ENCODE assay signal across 19 mouse cellular contexts in genomic region chr5:30930846-30931245, GRCm38 (mm10). TPM values are rescaled to one million over a fixed set of nuclear protein-coding genes. Genes with fewer than 3 reads are reported as not detected.
DNase-seq lines count a peak whose midpoint lies in the region; ATAC-seq lines count a peak whose summit lies in the region.
"Had no signal": no experiment of that assay in that cellular context is flagged by ENCODE, and none has a peak within 500 bp of the region (broad histone marks: within the 10 kb centered on the region; RNA-seq: fewer than 3 reads in every experiment).

No protein-coding gene starts in this region.

- WGBS in kidney, embryonic 14.5 days: 87% methylated on average over 6 of the region's 6 CpGs

- DNase-seq in cerebellum, adult 11-12 months: peak; percentile 33
- peak; percentile 53 to 59 for DNase-seq in cerebellum, postnatal 14 days
- no peak for DNase-seq in cerebellum, postnatal 36 days
- DNase-seq in kidney, adult 9 months: peak; percentile 14
- no peak for DNase-seq in layer of hippocampus, postnatal 25 days (ENCODE audit: extremely low spot score in 1 of 2, low spot score in 1 of 2)

- no peak overlapping the region for H3K9ac ChIP-seq in kidney, embryonic 14.5 days (ENCODE audit: low read depth, low read length)
- H3K9ac ChIP-seq: embryonic facial prominence, embryonic 13.5 days; forebrain, embryonic 12.5 days; hindbrain, embryonic 13.5 days; kidney, embryonic 15.5 days; liver, embryonic 15.5 days; lung, embryonic 14.5 days; neural tube, embryonic 15.5 days; stomach, embryonic 15.5 days had no signal

- no peak overlapping the region for H3K4me2 ChIP-seq in kidney, embryonic 14.5 days (replicated peaks; ENCODE audit: low read depth, low read length)
- H3K4me2 ChIP-seq: embryonic facial prominence, embryonic 13.5 days; forebrain, embryonic 12.5 days; heart, embryonic 11.5 days; hindbrain, embryonic 13.5 days; kidney, embryonic 15.5 days; liver, embryonic 15.5 days; lung, embryonic 14.5 days; neural tube, embryonic 15.5 days; stomach, embryonic 15.5 days had no signal

- no peak overlapping the region for H3K27ac ChIP-seq in kidney, embryonic 14.5 days (ENCODE audit: low read depth, low read length)
- H3K27ac ChIP-seq: embryonic facial prominence, embryonic 13.5 days; forebrain, embryonic 12.5 days; hindbrain, embryonic 13.5 days; kidney, embryonic 15.5 days; liver, embryonic 15.5 days; neural tube, embryonic 15.5 days; stomach, embryonic 15.5 days had no signal

- H3K9me3 ChIP-seq in kidney, embryonic 14.5 days (ENCODE audit: control insufficient read depth, low read length): no peaks in the 10 kb centered on the region
- H3K9me3 ChIP-seq: embryonic facial prominence, embryonic 13.5 days; forebrain, embryonic 12.5 days; hindbrain, embryonic 13.5 days; kidney, embryonic 15.5 days; liver, embryonic 15.5 days; neural tube, embryonic 15.5 days; stomach, embryonic 15.5 days had no signal

- H3K4me3 ChIP-seq in kidney, embryonic 14.5 days (ENCODE audit: low read length): no peak overlapping the region
- H3K4me3 ChIP-seq: embryonic facial prominence, embryonic 13.5 days; forebrain, embryonic 12.5 days; hindbrain, embryonic 13.5 days; kidney, embryonic 15.5 days; liver, embryonic 15.5 days; neural tube, embryonic 15.5 days; stomach, embryonic 15.5 days had no signal

- no peaks in the 10 kb centered on the region for H3K4me1 ChIP-seq in kidney, embryonic 14.5 days (ENCODE audit: control insufficient read depth, insufficient read depth, low read length)
- H3K4me1 ChIP-seq: forebrain, embryonic 12.5 days; hindbrain, embryonic 13.5 days; liver, embryonic 15.5 days; stomach, embryonic 15.5 days had no signal

- ATAC-seq in cerebellum, adult (ENCODE audit: insufficient number of reproducible peaks, low FRiP score, low TSS enrichment): no peak
- ATAC-seq in kidney, embryonic 14.5 days (ENCODE audit: low FRiP score, low TSS enrichment): no peak
- ATAC-seq: intestine, postnatal 0 days had no signal

- H3K36me3 ChIP-seq in kidney, embryonic 14.5 days (ENCODE audit: control insufficient read depth, insufficient read depth, low read length): no peaks in the 10 kb centered on the region
- H3K36me3 ChIP-seq: embryonic facial prominence, embryonic 13.5 days; forebrain, embryonic 12.5 days; kidney, embryonic 15.5 days; liver, embryonic 15.5 days; stomach, embryonic 15.5 days had no signal

- no peaks in the 10 kb centered on the region for H3K27me3 ChIP-seq in kidney, embryonic 14.5 days (ENCODE audit: control insufficient read depth, insufficient read depth, low read length)
- H3K27me3 ChIP-seq: embryonic facial prominence, embryonic 13.5 days; hindbrain, embryonic 13.5 days; kidney, embryonic 15.5 days; liver, embryonic 15.5 days; neural tube, embryonic 15.5 days; stomach, embryonic 15.5 days had no signal

RNA-seq across cellular contexts. Expression of gene Khk, which starts 9.6 kb away (rescaled TPM):
- 29.7 and 31.4 TPM in 2 replicates for polyA plus RNA-seq in kidney, embryonic 14.5 days (2014; fragmentation: Nextera tagmentation; extraction: Ambion mirVana)
- 10 to 100 TPM; 12.3 to 15.5 TPM for total RNA-seq in layer of hippocampus, postnatal 25 days (2021)

RNA-seq across cellular contexts. Expression of gene Cgref1, which starts 14.5 kb away (rescaled TPM):
- 7.5 and 10.4 TPM in 2 replicates for polyA plus RNA-seq in kidney, embryonic 14.5 days (2014; fragmentation: Nextera tagmentation; extraction: Ambion mirVana)
- total RNA-seq in layer of hippocampus, postnatal 25 days (2021): 10 to 100 TPM; 14.5 to 16.7 TPM
- total RNA-seq: CH12.LX; monocyte, adult 5-6 weeks had no signal

RNA-seq across cellular contexts. Expression of gene Emilin1, which starts 17.6 kb away (rescaled TPM):
- 170 and 191 TPM in 2 replicates for polyA plus RNA-seq in kidney, embryonic 14.5 days (2014; fragmentation: Nextera tagmentation; extraction: Ambion mirVana)
- total RNA-seq in layer of hippocampus, postnatal 25 days (2021): 1 to 10 TPM; 2.5 to 3.4 TPM

RNA-seq across cellular contexts. Expression of gene Ost4, which starts 23.3 kb away (rescaled TPM):
- 500 and 653 TPM in 2 replicates for polyA plus RNA-seq in kidney, embryonic 14.5 days (2014; fragmentation: Nextera tagmentation; extraction: Ambion mirVana)
- total RNA-seq in layer of hippocampus, postnatal 25 days (2021): 100 to 1,000 TPM in 1 of 2 experiments, 10 to 100 TPM in 1; 92.7 to 101 TPM

RNA-seq across cellular contexts. Expression of gene Preb, which starts 29.3 kb away (rescaled TPM):
- polyA plus RNA-seq in kidney, embryonic 14.5 days (2014; fragmentation: Nextera tagmentation; extraction: Ambion mirVana): 97.6 and 99.5 TPM in 2 replicates
- total RNA-seq in layer of hippocampus, postnatal 25 days (2021): 100 to 1,000 TPM; 126 to 131 TPM

Comparison
In these comparisons a context has a peak if more than half of its experiments do, and no peak if none do; other contexts are left out.
1. DNase-seq: peak in cerebellum, adult 11-12 months (single experiment), cerebellum, postnatal 14 days (2 of 2) and kidney, adult 9 months (single experiment); none in cerebellum, postnatal 36 days (0 of 2) and layer of hippocampus, postnatal 25 days (0 of 2).